Mouse (Mus musculus): ENCODE results near the gene Olfr49.

Olfr49 gene

DNA sequence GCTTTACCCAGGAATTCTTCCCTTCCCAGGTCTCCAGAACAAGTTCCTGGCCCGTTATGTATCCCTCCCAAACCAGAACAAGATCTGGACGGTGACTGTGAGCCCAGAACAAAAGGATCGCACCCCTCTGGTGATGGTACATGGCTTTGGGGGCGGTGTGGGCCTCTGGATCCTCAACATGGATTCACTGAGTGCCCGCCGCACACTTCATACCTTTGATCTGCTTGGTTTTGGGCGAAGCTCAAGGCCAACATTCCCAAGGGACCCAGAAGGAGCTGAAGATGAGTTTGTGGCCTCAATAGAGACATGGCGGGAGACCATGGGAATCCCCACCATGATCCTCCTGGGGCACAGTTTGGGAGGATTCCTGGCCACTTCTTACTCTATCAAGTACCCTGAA is 22.1 kb downstream of the Olfr49 start:
- DNase-seq (ENCODE audit: low read depth, low spot score), result no peak

- no peak for DNase-seq (ENCODE audit: low read depth, low spot score)
These were observed 23.4 kb downstream of the Olfr49 start for GRCm38 (mm10) chr14:54261386-54261785.

DNA sequence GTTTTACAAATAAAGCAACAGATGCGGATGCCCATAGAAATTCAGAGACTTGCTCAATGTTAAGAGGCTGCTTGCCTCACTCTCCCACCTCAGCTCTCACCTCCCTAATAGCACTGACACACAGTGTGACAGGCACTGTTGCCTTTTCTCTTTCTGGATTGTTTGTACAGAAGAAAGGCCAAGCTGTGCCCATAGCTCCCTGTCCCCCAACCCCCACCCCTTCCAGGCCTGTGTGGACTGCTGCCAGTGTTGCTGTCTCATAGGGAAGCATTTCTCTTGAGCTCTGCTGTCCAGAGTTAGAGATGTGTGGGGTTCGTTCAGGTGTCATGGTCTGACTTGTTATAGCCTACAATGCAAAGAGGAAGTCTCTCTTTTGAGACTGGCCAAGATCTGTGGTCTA is 24.5 kb downstream of the Olfr49 start:
- DNase-seq (ENCODE audit: low read depth, low spot score), result no peak

DNA sequence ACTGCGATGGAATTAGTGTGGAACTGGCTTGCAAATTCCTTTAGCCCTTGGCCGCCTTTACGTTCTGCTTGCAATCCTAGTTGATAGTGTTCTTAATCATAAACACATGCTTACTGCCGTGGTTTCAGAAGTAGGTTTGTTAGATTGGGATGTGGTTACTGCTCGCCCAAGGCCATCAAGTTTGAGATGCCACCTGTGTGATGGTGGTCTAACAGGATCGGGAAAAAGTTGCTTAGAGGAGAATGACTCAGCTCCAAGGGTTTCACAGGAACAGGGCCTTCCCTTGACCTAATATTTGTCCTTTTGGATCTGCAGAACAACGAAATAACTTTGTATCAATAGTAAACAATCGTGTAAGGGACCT is 25.0 kb downstream of the Olfr49 start:
- DNase-seq (ENCODE audit: low read depth, low spot score), result no peak

DNA sequence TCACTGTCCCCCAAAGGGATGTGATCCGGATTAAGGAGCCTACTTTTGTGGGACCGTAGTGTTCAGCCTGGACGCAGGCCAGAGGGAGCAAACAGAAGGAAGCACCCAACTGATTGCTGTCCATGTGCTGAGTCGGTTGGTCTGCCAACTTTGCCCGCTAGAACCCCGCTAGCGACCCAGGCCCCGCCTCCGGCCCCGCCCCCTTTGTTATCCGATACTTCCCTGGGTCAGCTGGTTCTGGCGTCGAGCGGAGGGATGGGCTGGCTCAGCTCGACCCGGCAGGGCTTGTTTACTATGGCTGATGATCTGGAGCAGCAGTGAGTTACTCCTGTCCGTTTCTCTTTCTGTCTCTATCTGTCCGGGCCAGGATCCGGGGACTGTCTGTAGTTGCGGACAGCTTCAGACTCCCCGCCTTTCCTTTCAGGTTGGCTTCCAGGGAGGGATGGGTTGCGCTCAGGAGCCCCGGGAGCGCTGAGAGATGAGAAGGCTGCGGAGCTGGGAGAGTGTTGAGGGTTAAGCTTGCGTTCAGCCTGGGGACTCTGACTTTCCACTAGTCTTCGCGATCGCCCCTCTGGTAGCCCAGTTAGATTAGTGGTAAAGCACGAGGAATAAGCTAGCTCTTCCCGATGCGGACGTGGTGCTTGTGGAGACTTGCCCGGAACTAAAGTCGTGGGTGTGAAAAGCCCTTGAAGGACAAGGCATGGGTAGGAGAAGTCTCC is 25.6 kb downstream of the Olfr49 start:
- peak; percentile 90 for DNase-seq (ENCODE audit: low read depth, low spot score)

- no peak for DNase-seq (ENCODE audit: low read depth, low spot score)
These were observed 26.5 kb downstream of the Olfr49 start for GRCm38 (mm10) chr14:54258131-54258670.

DNA sequence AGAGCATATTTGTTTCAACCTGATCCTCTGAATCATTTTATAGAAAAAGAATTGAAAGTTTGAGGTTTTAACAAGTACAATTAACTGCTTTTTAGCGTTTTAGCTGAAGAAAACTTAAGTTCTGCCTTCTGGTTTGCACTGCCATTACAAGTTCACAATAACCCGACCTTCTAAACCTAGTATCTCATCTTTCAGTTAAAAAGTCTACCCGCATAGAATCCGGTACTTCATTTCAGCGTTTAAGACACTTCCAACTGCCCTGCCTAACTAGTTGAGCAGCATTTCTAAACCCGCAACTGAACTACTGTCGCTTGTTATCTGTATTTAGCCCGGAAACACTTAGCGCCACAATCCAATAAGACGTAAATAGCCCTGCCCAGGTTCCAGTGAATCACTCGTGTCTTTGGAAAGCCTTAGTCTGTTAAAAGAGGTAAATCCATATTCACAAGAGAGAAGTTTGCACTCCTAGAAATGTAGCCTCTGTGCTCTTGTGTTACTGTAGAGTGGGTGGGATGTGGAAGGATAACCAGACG is 30.0 kb downstream of the Olfr49 start:
- no peak for DNase-seq (ENCODE audit: low read depth, low spot score)

GRCm38 (mm10) chr14:54253741-54254291 is 30.9 kb downstream of the Olfr49 start, which contains the start of the genes Dad1 and Abhd4:
Gene Dad1 (minus strand): TSS chr14:54254104.
Gene Abhd4 (plus strand): TSS chr14:54254188.
- DNase-seq (ENCODE audit: low read depth, low spot score), result peak; percentile 94

DNA sequence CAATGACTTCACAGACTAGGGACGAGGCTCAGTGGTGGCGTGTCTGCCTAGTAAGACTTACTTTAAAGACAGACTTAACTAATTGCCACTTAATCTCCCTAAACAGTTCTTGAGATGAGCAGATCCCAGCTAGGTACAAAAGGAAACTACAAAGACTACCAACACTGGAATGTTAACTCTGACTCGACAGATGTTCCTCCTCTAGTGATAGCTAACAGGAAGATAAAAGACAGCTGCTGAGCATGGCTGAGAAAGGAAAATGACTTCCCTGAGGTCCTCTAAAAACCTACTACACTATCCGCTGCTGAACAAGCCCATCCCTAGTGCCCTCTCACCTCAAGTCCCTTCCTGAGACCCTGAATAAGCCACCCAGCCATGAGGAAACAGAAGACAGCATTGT is 34.6 kb downstream of the Olfr49 start:
- no peak for DNase-seq (ENCODE audit: low read depth, low spot score)

GRCm38 (mm10) chr14:54249326-54249725 is 35.4 kb downstream of the Olfr49 start:
- DNase-seq (ENCODE audit: low read depth, low spot score), result no peak

DNA sequence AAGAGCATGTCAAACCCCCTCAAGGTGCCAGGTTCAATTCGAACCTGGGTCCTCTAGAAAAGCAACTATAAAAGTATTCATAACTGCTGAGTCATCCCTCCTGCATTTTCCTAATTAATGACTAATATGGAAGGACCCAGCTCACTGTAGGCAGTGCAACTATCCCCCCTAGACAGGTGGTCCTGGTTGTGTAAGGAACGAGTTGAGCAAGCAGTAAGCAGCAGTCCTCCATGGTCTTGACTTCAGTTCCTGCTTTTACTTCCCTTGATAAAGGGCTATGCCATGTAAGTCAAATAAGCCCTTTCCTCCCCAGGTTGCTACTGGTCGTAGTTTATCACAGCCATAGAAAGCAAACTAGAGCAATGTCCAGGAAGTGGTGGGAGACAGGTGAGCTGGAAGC is 38.5 kb downstream of the Olfr49 start:
- DNase-seq (ENCODE audit: low read depth, low spot score), result no peak

- no peak for DNase-seq (ENCODE audit: low read depth, low spot score)
These were observed 40.6 kb downstream of the Olfr49 start for GRCm38 (mm10) chr14:54244183-54244582.

GRCm38 (mm10) chr14:54240542-54240941 is 44.2 kb downstream of the Olfr49 start:
- DNase-seq (ENCODE audit: low read depth, low spot score), result no peak

DNA sequence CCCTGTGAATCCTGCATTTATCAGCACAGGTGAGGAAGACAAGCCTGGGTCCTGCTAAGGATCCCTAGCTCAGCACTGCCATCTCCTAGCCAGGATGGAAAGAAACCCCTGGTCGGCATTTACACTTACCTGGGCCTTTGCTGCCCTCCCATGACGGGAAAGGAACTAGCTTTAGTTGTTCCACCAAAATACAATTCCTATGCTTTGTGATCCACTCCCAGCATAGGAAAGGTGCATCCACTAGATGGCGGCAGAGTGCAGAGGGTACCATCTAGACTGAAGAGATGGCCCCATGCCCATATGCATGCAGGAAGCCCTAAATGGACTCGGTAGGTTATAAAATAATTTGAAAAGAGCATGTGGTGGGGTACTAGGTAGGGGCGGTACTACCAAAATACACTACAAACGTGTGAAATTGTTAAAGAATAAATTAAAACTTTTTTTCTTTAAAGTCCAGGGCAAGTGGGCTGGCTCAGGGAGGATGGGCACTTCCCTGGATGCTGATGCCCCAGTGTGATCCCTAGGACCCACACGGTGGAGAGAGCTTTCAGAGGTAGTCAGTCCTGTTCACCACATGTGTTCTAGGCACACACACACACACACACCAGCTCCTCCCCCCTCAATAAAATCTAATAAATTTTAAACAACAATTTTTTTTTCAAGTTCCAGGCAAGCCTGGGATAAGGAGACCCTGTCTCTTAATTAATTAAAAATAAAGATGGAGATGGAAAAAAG is 45.6 kb downstream of the Olfr49 start:
- DNase-seq (ENCODE audit: low read depth, low spot score), result peak; percentile 62

- no peak for DNase-seq (ENCODE audit: low read depth, low spot score)
These were observed 47.9 kb downstream of the Olfr49 start for GRCm38 (mm10) chr14:54236881-54237280.

DNA sequence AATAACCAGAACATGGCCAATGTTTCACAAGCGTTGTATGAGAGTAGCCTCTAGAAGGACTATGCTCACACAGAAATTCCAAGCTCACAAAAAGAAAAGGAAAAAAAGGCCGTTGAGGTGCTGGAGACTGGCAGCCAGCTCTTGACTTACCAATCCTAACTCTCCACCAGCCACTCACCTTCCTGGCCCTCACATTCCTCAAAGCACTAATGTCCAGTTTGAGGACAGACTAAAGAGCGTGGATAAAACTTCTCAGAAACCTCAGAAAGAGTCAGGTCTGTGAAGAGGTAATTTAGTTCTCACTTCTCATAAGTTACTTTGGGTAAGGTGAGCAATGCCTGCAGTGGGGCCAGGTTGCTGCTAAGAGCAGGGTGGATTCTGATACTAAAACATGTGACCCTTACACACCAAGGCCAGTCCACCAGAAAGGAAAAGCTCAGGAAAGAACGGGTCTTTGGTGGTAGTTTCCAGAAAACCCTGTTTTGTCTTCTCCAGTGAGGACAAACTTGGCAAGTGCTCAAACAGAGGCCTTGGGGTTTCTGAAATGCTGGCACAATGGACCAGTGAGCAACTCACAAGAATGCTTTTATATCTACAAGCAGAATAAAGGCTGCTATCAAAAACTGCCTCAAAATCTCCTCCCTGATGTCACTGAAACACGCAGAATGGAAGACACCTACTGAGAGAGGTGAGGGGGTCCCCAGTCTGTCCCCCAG is 48.8 kb downstream of the Olfr49 start:
- no peak for DNase-seq (ENCODE audit: low read depth, low spot score)

DNA sequence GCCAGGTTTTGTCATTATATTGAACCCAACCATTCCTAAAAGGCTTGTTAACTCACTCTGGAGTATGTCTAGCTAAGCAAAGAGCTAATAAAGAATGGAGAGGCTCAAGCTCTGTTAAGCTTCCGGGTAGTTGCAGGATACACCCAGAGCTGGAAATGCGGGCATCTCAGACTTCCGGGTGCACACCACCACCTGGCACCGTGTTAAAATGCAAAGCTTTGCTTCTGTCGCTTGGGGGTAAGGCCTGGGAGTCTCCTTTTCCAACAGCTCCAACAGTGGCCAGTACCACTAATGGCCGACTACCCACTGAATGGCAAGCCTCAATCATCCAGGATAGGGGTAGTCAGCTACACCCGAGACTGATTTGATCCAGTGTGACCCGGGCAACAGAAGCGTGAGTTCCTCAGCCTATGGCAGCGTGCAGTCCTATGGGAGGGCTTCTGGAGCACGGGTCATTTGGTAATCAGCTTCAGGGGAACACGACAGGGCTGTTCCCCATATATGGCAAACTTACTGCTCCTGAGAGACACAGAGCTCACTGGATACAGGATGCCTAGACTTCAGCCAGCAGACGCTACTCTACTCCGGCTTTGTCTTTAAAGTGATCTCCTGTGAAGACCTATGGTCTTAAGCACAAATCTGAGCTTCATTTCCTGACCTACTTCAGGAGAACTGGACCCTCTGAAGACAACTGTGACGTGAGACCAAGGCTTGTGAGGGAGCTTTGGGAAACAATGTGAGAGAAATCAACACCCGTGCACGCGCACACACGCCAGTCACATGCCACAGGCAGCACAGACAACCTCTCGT is 50.3 kb downstream of the Olfr49 start:
- DNase-seq (ENCODE audit: low read depth, low spot score), result no peak

- DNase-seq (ENCODE audit: low read depth, low spot score), result no peak
These were observed 51.1 kb downstream of the Olfr49 start for GRCm38 (mm10) chr14:54233559-54234143.

DNA sequence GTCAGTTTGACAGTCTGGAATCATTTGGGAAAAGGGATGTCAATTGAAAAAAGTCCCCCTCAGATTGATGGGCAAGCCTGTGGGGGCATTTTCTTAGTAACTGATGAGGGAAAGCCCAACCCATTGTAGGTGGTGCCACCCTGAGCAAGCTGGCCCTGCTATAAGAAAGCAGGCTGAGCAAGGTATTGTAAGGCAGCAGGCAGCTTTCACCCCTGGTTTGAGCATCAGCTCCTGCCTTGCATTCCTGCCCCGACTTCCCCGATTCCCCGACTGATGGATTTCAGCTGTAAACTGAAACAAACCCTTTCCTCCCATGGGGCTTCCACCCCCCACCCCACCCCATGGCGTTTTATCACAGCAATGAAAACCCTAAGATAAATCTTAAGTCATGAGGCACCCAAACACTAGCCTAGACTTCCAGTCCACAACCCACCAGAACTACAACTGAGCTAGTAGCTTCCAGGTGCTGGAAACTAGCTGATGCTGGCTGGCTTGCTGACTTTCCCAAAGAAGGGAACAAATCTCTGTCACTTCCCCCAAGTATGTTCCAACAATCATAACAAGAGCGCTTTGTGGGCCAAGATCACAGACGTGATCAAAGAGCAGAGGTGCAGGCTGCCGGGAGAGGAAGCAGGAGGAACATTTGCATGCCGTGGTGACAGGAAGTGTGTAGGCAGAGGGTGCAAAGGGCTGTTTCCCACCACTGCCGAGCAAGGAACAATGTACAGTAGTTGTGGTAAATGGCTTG is 51.8 kb downstream of the Olfr49 start:
- no peak for DNase-seq (ENCODE audit: low read depth, low spot score)

- DNase-seq (ENCODE audit: low read depth, low spot score), result no peak
These were observed 52.6 kb downstream of the Olfr49 start for GRCm38 (mm10) chr14:54232143-54232542.
